Mouse (Mus musculus) bone marrow macrophage, adult 2 months (primary cell): ENCODE data around the gene 6330409D20Rik. TPM values are rescaled to one million over a fixed set of nuclear protein-coding genes. Genes with fewer than 3 reads are reported as not detected.

Source experiments
- H3K27ac ChIP-seq: 2 replicates; pipeline ENCODE4 v1.5.1; 2012; ENCODE audit warnings: low read depth, low read length; ENCODE audit not compliant: insufficient read depth
- H3K4me1 ChIP-seq: 2 replicates; pipeline ENCODE4 v1.6.1; 2012; ENCODE audit warnings: low read length; ENCODE audit not compliant: control insufficient read depth, insufficient read depth
- H3K4me3 ChIP-seq: 2 replicates; pipeline ENCODE4 v1.5.1; 2012; ENCODE audit warnings: mild to moderate bottlenecking, low read length, moderate library complexity; ENCODE audit not compliant: insufficient read depth
- CTCF ChIP-seq: IDR thresholded peaks from 2 replicates; pipeline ENCODE4 v1.5.1; 2012; ENCODE audit warnings: low read depth, mild to moderate bottlenecking, low read length, moderate library complexity
- POLR2A ChIP-seq: IDR thresholded peaks from 2 replicates; pipeline ENCODE4 v1.6.1; 2012; ENCODE audit warnings: mild to moderate bottlenecking, low read depth, low read length, borderline replicate concordance
- polyA plus RNA-seq: library from polyadenylated mRNA; stranded (reverse); fragments of >200 nt; gene quantifications from 2 replicates; pipeline ENCODE4 v1.2.4, GENCODE M21; 2012; ENCODE audit not compliant: missing spikeins, insufficient read depth, insufficient read length

The 6330409D20Rik gene
- polyA plus RNA-seq, 1 experiment, result not detected

DNA sequence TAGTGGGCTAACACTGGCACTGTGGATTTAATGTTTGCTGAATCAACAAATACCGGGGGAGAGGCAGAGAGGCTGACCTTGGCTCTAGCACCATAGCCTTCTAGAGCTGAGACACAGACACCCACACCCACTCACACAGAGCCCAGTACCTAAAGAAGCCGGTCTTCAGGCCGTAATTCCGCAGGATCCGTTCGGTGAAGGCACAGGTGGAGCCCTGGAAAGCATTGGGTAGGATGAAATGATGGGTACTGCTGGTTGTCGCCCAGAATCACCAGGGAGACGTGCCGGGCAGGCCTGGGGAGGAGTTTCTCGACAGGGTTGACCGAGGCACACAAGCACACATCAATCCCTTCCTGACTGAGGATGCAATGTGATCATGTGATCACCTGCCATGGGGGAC lies 49.8 kb downstream of the 6330409D20Rik start:
- Histone ChIP-seq H3K27ac (no peak overlapping the region), H3K4me3 (no peak overlapping the region), H3K4me1 (peaks cover 8% of the 10 kb centered on the region)
- TF ChIP-seq CTCF (no peak), POLR2A (no peak)

DNA sequence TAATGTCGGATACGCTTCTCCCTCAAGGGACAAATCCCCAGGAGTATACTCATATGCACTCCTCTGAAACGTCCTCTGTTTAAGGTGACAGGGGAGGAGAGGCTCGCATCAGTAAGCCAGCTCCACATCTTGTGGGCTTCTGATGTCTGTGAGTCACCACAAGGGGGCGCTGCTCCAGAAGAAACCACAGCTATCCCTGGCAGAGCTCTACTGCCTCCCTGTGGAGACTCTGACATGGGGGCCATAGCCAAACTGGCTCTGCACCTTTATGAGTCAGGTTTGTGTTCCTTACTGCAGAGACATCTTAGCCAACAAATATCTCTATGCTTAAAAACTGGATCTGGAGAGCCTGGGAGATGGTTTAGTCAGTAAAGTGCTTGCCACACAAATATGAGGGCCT lies 51.4 kb downstream of the 6330409D20Rik start:
- TF ChIP-seq CTCF (peak; percentile 99), POLR2A (no peak)
- no peak overlapping the region for H3K4me3 ChIP-seq
- no peak overlapping the region for H3K27ac ChIP-seq
- peaks cover 7% of the 10 kb centered on the region for H3K4me1 ChIP-seq

DNA sequence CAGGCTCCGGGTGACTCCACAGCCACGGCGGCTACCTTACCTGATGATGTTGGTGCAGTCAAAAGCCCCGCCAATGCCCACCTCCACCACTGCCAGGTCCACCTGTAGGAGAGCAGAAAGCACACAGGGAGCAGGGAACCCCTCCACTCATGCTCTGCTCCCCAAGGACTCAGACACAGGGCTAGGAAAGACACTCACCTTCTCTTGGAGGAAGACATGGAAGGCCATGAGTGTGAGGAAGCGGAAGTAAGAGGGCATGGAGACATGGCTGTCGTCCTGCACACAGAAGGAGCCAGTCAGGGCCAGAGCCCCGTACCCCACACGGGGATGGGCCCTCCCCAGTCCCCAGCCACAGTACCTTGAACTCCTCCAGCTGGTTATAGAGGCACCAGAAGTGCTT lies 53.3 kb downstream of the 6330409D20Rik start:
- TF ChIP-seq CTCF (no peak), POLR2A (no peak)
- no peak overlapping the region for H3K4me3 ChIP-seq
- peaks cover 3% of the 10 kb centered on the region for H3K4me1 ChIP-seq
- H3K27ac ChIP-seq, result no peak overlapping the region

DNA sequence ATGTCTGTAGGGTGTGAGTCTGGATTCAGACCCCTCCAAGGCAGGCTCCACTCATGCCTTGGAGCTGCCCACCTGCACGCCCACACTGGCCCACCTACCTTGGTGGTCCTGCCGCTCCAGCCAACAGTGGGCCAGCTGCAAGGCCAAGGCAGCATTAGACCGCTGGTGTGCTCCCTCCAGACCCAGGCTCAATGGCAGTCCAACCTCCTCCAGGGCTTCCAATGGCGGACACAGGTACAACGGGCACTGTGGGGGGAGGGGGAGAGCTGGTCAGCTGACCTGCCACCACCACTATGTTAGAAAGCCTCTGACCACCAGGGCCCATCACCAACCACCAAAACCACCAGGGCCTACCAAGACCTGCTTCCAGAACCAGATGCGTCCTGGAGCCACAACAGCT lies 54.2 kb downstream of the 6330409D20Rik start:
- no peak for TF ChIP-seq POLR2A
- no peak for TF ChIP-seq CTCF
- Histone ChIP-seq H3K4me3 (no peak overlapping the region), H3K27ac (no peak overlapping the region), H3K4me1 (peaks cover 8% of the 10 kb centered on the region)

DNA sequence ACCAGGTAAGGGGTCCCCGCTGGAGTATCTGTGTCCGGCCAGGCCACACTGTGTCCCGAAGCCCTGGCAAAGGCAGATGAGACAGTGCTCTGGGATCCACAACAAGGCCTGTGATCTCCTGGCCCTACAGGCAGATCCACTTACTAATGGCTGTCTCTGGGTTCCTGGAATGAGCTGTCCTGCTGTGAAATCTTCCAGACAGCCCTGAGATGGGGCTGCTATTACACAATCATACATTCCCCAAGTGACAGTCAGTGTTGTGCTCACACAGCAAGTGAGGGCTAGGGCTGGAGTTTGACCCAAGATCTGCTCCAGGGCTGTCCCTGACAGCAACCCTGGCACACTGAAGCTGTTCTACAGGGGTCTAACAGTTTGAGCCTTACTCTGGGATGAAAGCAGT lies 55.0 kb downstream of the 6330409D20Rik start:
- Histone ChIP-seq H3K4me3 (no peak overlapping the region), H3K27ac (no peak overlapping the region), H3K4me1 (peaks cover 9% of the 10 kb centered on the region)
- TF ChIP-seq POLR2A, result no peak
- TF ChIP-seq CTCF, result no peak

DNA sequence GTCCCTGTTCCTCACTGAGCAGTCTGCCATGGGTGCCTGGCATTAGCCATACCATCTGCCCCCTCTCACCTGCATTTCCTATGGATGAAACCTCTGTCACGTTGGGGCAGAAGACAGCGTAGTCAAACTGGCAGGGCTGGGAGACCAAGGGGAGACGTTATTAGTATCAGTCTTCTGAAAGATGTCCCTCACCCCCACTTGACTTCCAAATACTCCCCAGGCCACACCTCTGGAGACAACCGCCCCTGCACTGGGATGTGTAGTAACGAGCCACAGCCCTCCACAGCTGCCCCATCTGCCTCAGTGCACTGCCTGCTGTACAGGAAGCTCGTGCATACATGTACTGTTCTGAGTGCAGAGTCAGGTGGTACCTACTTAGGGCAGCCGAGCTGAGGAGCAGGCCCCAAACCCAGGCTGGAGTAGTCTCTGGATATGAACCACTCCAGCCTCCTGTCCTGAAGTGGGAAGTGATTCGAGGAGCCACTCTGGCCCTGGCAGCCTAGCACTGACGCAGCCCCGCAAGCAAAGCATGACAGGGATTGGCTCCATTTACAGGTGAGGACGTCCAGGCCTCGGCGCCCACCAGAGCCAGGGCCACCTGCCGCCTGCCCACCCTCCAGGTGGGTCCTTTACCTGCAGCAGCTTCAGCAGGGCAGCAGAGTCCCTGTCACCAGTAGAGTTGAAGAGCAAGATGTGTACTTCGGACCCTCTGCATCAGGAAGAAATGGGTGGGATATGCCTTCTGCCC lies 56.0 kb downstream of the 6330409D20Rik start:
- TF ChIP-seq POLR2A, result no peak
- no peak for TF ChIP-seq CTCF
- Histone ChIP-seq H3K4me1 (peaks cover 9% of the 10 kb centered on the region), H3K4me3 (no peak overlapping the region), H3K27ac (no peak overlapping the region)

DNA sequence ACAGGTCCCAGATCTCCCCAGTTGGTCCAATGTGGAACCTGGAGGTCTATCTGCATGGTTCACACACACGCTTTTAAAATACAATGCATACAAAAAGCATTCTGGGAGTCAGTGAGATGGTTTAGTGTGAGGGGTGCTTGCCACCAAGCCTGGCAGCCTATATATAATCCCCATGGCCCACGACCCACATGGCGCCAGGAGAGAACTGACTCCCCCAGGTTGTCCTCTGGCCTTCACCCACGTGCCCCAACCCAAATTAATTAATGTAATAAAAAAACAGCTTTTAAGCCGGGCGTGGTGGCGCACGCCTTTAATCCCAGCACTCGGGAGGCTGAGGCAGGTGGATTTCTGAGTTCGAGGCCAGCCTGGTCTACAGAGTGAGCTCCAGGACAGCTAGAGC lies 57.1 kb downstream of the 6330409D20Rik start:
- TF ChIP-seq POLR2A (no peak), CTCF (no peak)
- Histone ChIP-seq H3K27ac (no peak overlapping the region), H3K4me1 (peaks cover 9% of the 10 kb centered on the region), H3K4me3 (no peak overlapping the region)

DNA sequence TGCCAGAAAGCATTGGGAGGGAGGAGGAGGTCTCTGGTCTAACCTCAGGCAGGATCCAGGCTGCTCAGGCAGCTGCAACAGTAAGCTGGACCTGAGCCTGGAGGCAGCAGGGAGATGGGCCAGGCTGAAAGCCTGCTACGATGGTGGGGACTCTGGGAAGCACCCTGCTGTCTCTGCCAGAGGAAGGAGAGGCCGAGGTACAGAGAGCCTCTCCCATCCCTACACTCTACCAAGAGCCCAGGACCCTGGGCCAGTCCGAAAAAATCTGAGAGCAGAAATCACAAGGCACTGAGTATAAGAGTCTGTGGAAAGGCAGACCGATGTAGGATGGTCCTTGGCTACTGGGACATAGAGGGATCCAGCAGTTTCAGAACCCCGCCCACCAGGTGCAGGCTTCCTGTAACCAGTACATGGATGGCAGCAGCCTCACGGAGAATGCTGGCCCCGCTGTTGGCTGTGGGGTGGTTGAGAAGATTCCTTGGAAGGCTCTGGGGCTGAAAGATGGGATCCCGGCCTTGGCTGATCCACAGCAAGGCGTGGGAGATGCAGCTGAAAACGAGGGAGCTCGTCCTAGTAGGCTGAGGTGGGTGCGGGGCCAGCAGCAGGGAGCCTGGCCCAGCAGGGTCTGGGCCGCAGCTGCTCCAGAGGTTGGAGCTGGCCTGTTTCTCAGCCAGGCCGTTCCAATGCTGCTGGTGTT lies 57.9 kb downstream of the 6330409D20Rik start:
- no peak overlapping the region for H3K27ac ChIP-seq

More for the DNA sequence above, 57.9 kb downstream of the 6330409D20Rik start:
- TF ChIP-seq POLR2A, result no peak
- no peak for TF ChIP-seq CTCF
- no peak overlapping the region for H3K4me3 ChIP-seq
- peaks cover 9% of the 10 kb centered on the region for H3K4me1 ChIP-seq

Other genes starting within 250 kb of the 6330409D20Rik start
- gene Fam102a, start 205.7 kb downstream of the 6330409D20Rik start, polyA plus RNA-seq, result 4.7 and 5.3 TPM in 2 replicates
- gene Dpm2, start 170.2 kb downstream of the 6330409D20Rik start, polyA plus RNA-seq, result 55.6 and 68.0 TPM in 2 replicates
- gene Pip5kl1, start 166.2 kb downstream of the 6330409D20Rik start, polyA plus RNA-seq, result not detected in 2 replicates
- gene 9430097D07Rik, start 165.3 kb downstream of the 6330409D20Rik start, polyA plus RNA-seq, result not detected in 2 replicates
- 22.0 and 26.9 TPM in 2 replicates for gene St6galnac4, start 153.9 kb downstream of the 6330409D20Rik start, polyA plus RNA-seq
- gene St6galnac6, start 141.3 kb downstream of the 6330409D20Rik start, polyA plus RNA-seq, result 30.7 and 35.3 TPM in 2 replicates
- gene Ak1, start 119.3 kb downstream of the 6330409D20Rik start, polyA plus RNA-seq, result 2.5 and 4.1 TPM in 2 replicates
- gene Eng, start 94.4 kb downstream of the 6330409D20Rik start, polyA plus RNA-seq, result 45.4 and 46.2 TPM in 2 replicates
- 4.3 and 5.1 TPM in 2 replicates for gene Fpgs, start 36.9 kb downstream of the 6330409D20Rik start, polyA plus RNA-seq
- gene Cdk9, start 27.9 kb downstream of the 6330409D20Rik start, polyA plus RNA-seq, result 192 and 210 TPM in 2 replicates
- gene Sh2d3c, start 20.0 kb downstream of the 6330409D20Rik start, polyA plus RNA-seq, result 19.3 and 22.0 TPM in 2 replicates
- 32.1 and 33.9 TPM in 2 replicates for gene Tor2a, start 16.2 kb upstream of the 6330409D20Rik start, polyA plus RNA-seq
- not detected in 2 replicates for gene Ttc16, start 34.6 kb upstream of the 6330409D20Rik start, polyA plus RNA-seq
- gene Ptrh1, start 34.8 kb upstream of the 6330409D20Rik start, polyA plus RNA-seq, result 3.2 and 5.5 TPM in 2 replicates
- gene Cfap157, start 43.4 kb upstream of the 6330409D20Rik start, polyA plus RNA-seq, result not detected in 2 replicates
- 17.1 and 17.7 TPM in 2 replicates for gene Stxbp1, start 106.2 kb upstream of the 6330409D20Rik start, polyA plus RNA-seq
- 78.3 and 90.1 TPM in 2 replicates for gene Fam129b, start 135.1 kb upstream of the 6330409D20Rik start, polyA plus RNA-seq
- 17.4 and 23.3 TPM in 2 replicates for gene Rpl12, start 220.5 kb upstream of the 6330409D20Rik start, polyA plus RNA-seq
- 12.0 and 13.2 TPM in 2 replicates for gene Lrsam1, start 220.6 kb upstream of the 6330409D20Rik start, polyA plus RNA-seq
- gene Slc2a8, start 241.1 kb upstream of the 6330409D20Rik start, polyA plus RNA-seq, result 20.7 and 23.4 TPM in 2 replicates